Comparison of ENCODE assay signal across 7 mouse cellular contexts in the genomic region with DNA sequence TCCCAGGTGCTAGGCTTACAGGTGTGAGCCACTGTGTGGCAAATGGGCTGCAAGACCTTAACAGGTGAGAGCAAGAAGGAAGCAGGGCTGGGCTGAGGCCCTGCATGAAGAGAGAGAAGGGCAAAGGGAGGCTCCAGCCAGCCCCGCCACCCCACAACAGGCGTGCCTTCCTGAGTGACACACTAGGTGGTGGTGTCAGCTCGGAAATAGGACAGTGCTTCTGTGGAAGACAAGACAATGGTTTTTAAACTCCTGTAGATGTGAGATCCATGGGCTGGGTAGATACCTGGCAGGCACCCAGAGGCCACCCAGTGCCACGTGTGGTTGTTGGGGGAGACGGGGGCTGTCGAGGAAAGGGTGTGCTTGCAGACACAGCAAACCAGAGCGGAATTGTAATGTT. TPM values are rescaled to one million over a fixed set of nuclear protein-coding genes. Genes with fewer than 3 reads are reported as not detected.
A peak's percentile ranks its signal among the peaks of the same experiment; 100 is the strongest.
DNase-seq lines count a peak whose midpoint lies in the region; ATAC-seq and TF ChIP-seq lines count a peak whose summit lies in the region.

No protein-coding gene starts in this region.

- no peak for DNase-seq in hindbrain, embryonic 10.5 days (ENCODE audit: low spot score)
- DNase-seq in MN1 (ENCODE audit: low spot score), result peak; percentile 51
- DNase-seq in lung, adult 18-20 months, result peak; percentile 21 to 29
- DNase-seq in embryo, embryonic 11 days, result no peak

- peak; percentile 56 for TF ChIP-seq CTCF in cortical plate, adult 2 months (IDR thresholded peaks at IDR 0.05; ENCODE audit: extremely low read depth, insufficient read depth, low read length)

- no peak overlapping the region for H3K9ac ChIP-seq in hindbrain, embryonic 15.5 days

- ATAC-seq in hindbrain, embryonic 15.5 days (ENCODE audit: low FRiP score, low read depth), result peak; percentile 45; the same call in 1 of the 2 replicates
- ATAC-seq in inflammation-experienced regulatory T-cells, adult 6 months, result no peak

- no peaks in the 10 kb centered on the region for H3K9me3 ChIP-seq in hindbrain, embryonic 15.5 days
- H3K9me3 ChIP-seq in hindbrain, embryonic 10.5 days, result peaks cover 16% of the 10 kb centered on the region; the same call in 1 of the 2 replicates

- H3K36me3 ChIP-seq in hindbrain, embryonic 15.5 days, result no peaks in the 10 kb centered on the region
- no peaks in the 10 kb centered on the region for H3K36me3 ChIP-seq in hindbrain, embryonic 10.5 days

- H3K4me3 ChIP-seq in hindbrain, embryonic 15.5 days, result no peak overlapping the region
- no peak overlapping the region for H3K4me3 ChIP-seq in hindbrain, embryonic 10.5 days
- H3K4me3 ChIP-seq in cortical plate, adult 2 months (ENCODE audit: insufficient read depth, low read length), result no peak overlapping the region

- H3K4me1 ChIP-seq in hindbrain, embryonic 15.5 days (replicated peaks), result no peaks in the 10 kb centered on the region
- H3K4me1 ChIP-seq in hindbrain, embryonic 10.5 days (replicated peaks), result peaks cover 10% of the 10 kb centered on the region; the same call in 1 of the 2 replicates
- peaks cover 3% of the 10 kb centered on the region; the same call in 1 of the 2 replicates for H3K4me1 ChIP-seq in cortical plate, adult 2 months (ENCODE audit: control insufficient read depth, insufficient read depth, low read length)

- 82% methylated on average over 7 of the region's 7 CpGs for WGBS in hindbrain, embryonic 15.5 days
- 81% methylated on average over 7 of the region's 7 CpGs for WGBS in hindbrain, embryonic 10.5 days

- no peak for TF ChIP-seq POLR2A in cortical plate, adult 2 months (IDR thresholded peaks at IDR 0.05; ENCODE audit: extremely low read depth, insufficient read depth, low read length)

- H3K4me2 ChIP-seq in hindbrain, embryonic 15.5 days, result no peak overlapping the region

- H3K27ac ChIP-seq in hindbrain, embryonic 15.5 days (replicated peaks), result no peak overlapping the region
- no peak overlapping the region for H3K27ac ChIP-seq in hindbrain, embryonic 10.5 days
- no peak overlapping the region for H3K27ac ChIP-seq in cortical plate, adult 2 months (ENCODE audit: insufficient read depth, low read length)

- H3K27me3 ChIP-seq in hindbrain, embryonic 15.5 days, result no peaks in the 10 kb centered on the region
- H3K27me3 ChIP-seq in hindbrain, embryonic 10.5 days (ENCODE audit: insufficient read depth, poor library complexity, severe bottlenecking), result no peaks in the 10 kb centered on the region

RNA-seq across cellular contexts. Expression of a gene that starts 36.8 kb away (rescaled TPM):
- polyA plus RNA-seq in hindbrain, embryonic 15.5 days (2015; fragmentation: Nextera tagmentation; extraction: Ambion mirVana), result 1.0 and 1.5 TPM in 2 replicates
- polyA plus RNA-seq in hindbrain, embryonic 10.5 days (2016; fragmentation: Nextera tagmentation; extraction: Ambion mirVana), result 2.5 and 3.6 TPM in 2 replicates
- 2.5 TPM in 2 replicates for polyA plus RNA-seq in cortical plate, adult 2 months (2012; rRNA removed)
- 1 to 10 TPM; 5.4 to 7.2 (median 6.0) TPM for polyA plus RNA-seq in inflammation-experienced regulatory T-cells, adult 6 months (2017; shearing (Covaris generic))

Comparison
In these comparisons a context has a peak if more than half of its experiments do, and no peak if none do; other contexts are left out.
1. DNase-seq: peak in MN1 (single experiment) and lung, adult 18-20 months (2 of 2); none in hindbrain, embryonic 10.5 days (single experiment) and embryo, embryonic 11 days (single experiment).